Mouse (Mus musculus) kidney, embryonic 14.5 days (tissue): ENCODE results near the gene Ucp2. TPM values are rescaled to one million over a fixed set of nuclear protein-coding genes. Genes with fewer than 3 reads are reported as not detected.

Experiments
- ATAC-seq: fragments of 200-750 bp; cut with Nextera tagmentation; 2 replicates; pipeline ENCODE4 v1.8.0; 2017; ENCODE audit warnings: moderate number of reproducible peaks, mild to moderate bottlenecking, moderate TSS enrichment, moderate library complexity; ENCODE audit not compliant: low FRiP score, low TSS enrichment
- H3K27ac ChIP-seq: fragments of 300-500 bp; sonication (generic); 2 replicates; pipeline ENCODE4 v1.5.1; 2014; ENCODE audit warnings: low read depth, mild to moderate bottlenecking, low read length, moderate library complexity, mixed read lengths
- H3K27me3 ChIP-seq: fragments of 300-500 bp; sonication (generic); 2 replicates; pipeline ENCODE4 v1.6.1; 2014; ENCODE audit warnings: mild to moderate bottlenecking, low read length; ENCODE audit not compliant: control insufficient read depth, insufficient read depth
- H3K36me3 ChIP-seq: fragments of 300-500 bp; sonication (generic); 2 replicates; pipeline ENCODE4 v1.6.1; 2014; ENCODE audit warnings: low read length, mixed read lengths; ENCODE audit not compliant: control insufficient read depth, insufficient read depth
- H3K4me1 ChIP-seq: fragments of 300-500 bp; sonication (generic); 2 replicates; pipeline ENCODE4 v1.6.1; 2014; ENCODE audit warnings: low read length, mixed read lengths; ENCODE audit not compliant: control insufficient read depth, insufficient read depth
- H3K4me2 ChIP-seq: fragments of 300-500 bp; sonication (generic); replicated peaks from 2 replicates; pipeline ENCODE4 v1.6.1; 2014; ENCODE audit warnings: low read depth, mild to moderate bottlenecking, low read length
- H3K4me3 ChIP-seq: fragments of 300-500 bp; sonication (generic); 2 replicates; pipeline ENCODE4 v1.5.1; 2014; ENCODE audit warnings: mild to moderate bottlenecking, low read length
- H3K9ac ChIP-seq: fragments of 300-500 bp; sonication (generic); 2 replicates; pipeline ENCODE4 v1.6.1; 2014; ENCODE audit warnings: low read depth, mild to moderate bottlenecking, low read length, moderate library complexity
- H3K9me3 ChIP-seq: fragments of 300-500 bp; sonication (generic); 2 replicates; pipeline ENCODE4 v1.6.1; 2016; ENCODE audit warnings: low read length; ENCODE audit not compliant: control insufficient read depth
- WGBS: fragments of 180-500 bp; shearing (Covaris S2); extraction: QIAGEN DNeasy Blood & Tissue Kit; methylation state at CpG from one replicate; pipeline ENCODE4 v1.1.7; 2014; 5-methylcytosine and 5-hydroxymethylcytosine counted together
- polyA plus RNA-seq: library from polyadenylated mRNA; unstranded; fragments of >200 nt; fragmentation: Nextera tagmentation; extraction: Ambion mirVana; gene quantifications from 2 replicates; pipeline ENCODE4 v1.2.1, GENCODE M21; 2014

Ucp2 gene
- polyA plus RNA-seq, 1 experiment from 2014 or later, result 193 TPM

DNA sequence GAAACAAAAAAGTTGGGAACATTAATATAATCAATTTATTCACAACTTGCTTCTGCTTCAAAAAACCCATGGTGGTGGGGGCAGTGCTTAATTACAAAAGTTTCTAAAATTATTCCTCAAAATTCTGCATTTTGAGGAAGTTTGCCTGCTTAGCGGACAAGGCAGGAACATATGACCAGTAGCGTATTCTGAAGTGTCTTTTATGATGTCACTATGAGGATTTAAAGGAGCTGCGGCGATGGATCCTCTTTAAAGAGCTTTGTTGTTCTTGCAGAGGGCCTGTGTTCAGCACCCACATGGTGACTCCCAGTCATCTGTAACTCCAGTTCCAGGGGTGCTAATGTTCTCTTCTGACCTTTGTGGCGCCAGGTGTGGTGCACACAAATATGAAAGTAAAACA, 37.6 kb downstream of the Ucp2 start:
- H3K4me2 ChIP-seq, result no peak overlapping the region
- 93% methylated on average over 5 of the region's 5 CpGs for WGBS
- ATAC-seq, result no peak

DNA sequence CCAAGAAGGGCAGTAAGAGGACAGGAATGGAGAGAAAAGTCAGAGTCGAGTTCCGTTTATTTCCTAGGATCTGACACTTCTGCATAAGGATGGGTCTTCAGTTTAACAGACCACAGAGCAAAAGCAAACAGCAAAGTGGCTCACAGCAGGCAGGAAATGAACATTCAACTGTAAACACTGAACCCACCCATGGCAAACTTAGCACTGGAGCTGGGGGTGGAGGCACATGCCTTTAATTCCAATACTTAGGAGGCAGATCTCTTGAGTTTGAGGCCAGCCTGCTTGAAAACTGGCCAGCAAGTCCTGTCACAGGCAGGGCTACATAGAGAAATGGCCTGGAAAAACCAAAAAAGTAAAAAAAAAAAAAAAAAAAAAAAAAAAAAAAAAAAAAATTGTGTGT, 40.4 kb downstream of the Ucp2 start:
- Histone ChIP-seq H3K4me2 (no peak overlapping the region), H3K27me3 (no peaks in the 10 kb centered on the region), H3K27ac (no peak overlapping the region), H3K9me3 (no peaks in the 10 kb centered on the region), H3K4me3 (no peak overlapping the region), H3K36me3 (no peaks in the 10 kb centered on the region), H3K9ac (no peak overlapping the region), H3K4me1 (peaks cover 8% of the 10 kb centered on the region; the same call in 1 of the 2 replicates)
- ATAC-seq, result no peak
- 59% methylated on average over 2 of the region's 2 CpGs for WGBS

More for the DNA sequence above, 37.6 kb downstream of the Ucp2 start:
- Histone ChIP-seq H3K9me3 (no peaks in the 10 kb centered on the region), H3K36me3 (no peaks in the 10 kb centered on the region), H3K4me3 (no peak overlapping the region), H3K27ac (no peak overlapping the region), H3K27me3 (no peaks in the 10 kb centered on the region), H3K9ac (no peak overlapping the region), H3K4me1 (no peaks in the 10 kb centered on the region)

DNA sequence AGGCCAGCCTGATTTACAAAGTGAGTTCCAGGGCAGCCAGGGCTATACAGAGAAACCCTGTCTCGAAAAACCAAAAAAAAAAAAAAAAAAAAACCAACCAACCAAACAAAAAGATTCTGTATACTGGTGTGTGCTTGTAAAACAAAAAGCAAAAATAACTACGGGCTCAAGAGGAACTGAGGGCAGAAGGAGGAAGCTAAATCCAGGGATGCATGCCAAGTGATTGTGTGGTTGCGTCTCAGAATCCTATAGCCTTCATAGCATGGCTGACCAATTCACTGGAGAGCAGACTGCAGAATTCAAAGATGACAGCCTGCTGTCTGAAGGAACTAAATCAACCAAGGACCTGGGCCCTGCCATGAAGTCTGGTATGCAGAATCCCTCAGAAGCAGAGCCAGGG, 41.1 kb downstream of the Ucp2 start:
- no peak overlapping the region for H3K27ac ChIP-seq
- no peak overlapping the region for H3K4me3 ChIP-seq
- no peak overlapping the region for H3K9ac ChIP-seq
- no peaks in the 10 kb centered on the region for H3K27me3 ChIP-seq
- no peak for ATAC-seq
- 91% methylated on average over 3 of the region's 3 CpGs for WGBS
- peaks cover 4% of the 10 kb centered on the region for H3K36me3 ChIP-seq
- H3K9me3 ChIP-seq, result no peaks in the 10 kb centered on the region
- peaks cover 8% of the 10 kb centered on the region; the same call in 1 of the 2 replicates for H3K4me1 ChIP-seq
- H3K4me2 ChIP-seq, result no peak overlapping the region

DNA sequence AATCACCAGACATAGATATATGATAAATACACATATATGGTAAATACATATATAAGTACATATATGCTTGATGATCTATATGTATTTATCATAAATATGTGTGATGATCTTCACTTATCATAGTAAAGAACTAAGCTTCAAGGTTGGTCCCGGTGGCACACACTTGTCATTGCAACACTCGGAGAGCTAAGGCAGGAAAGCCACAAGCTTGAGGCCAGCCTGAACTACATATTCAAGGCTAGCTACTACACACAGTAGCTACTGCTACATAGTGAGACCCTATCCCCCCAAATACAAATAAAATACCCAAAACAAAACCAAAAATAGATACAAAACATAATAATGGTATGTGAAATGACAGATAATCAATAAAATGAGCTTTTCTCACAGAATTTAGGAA, 42.7 kb downstream of the Ucp2 start:
- Histone ChIP-seq H3K9ac (no peak overlapping the region), H3K27ac (no peak overlapping the region), H3K4me3 (peak overlapping the region; percentile 60), H3K9me3 (no peaks in the 10 kb centered on the region), H3K27me3 (no peaks in the 10 kb centered on the region), H3K36me3 (peaks cover 15% of the 10 kb centered on the region), H3K4me1 (peaks cover 8% of the 10 kb centered on the region; the same call in 1 of the 2 replicates), H3K4me2 (peak overlapping the region; percentile 66)
- WGBS, result 81% methylated on average over 2 of the region's 2 CpGs
- no peak for ATAC-seq

DNA sequence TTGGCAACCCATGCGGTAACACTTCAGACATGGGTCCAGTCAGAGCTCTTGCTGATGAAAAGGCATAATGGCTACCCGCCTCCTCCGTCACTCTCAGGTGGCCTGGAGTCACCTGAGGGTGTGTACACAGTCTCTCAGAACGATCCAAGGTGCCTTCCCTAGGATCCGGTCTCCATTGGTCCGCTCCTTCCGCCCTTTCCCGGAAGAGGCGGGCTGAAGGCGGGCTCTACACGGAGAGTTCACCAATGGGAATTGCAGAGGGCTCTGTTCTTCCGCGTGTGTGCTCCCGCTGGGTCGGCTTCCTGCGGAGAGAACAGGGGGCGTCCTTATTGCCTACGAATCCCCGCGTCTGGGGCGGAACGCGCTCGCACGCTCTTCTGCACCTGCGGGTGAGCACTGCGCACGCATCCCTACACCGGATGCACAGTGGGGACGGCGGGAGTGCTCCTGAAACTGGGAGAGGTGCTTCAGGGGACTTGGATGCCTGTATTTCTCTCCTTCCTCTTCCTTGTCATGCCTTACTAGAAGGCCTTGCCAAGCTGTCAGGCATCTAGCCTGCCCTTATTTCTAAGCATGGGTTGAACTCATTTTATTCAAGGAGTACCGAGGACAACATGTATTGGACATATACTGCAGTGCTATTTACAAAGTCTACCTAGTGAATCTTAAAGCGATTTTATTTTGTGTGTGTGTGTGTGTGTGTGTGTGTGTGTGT, 43.8 kb downstream of the Ucp2 start, which contains the start of gene Coa4:
Gene Coa4 (plus strand): TSS at position 268 of the 715 bp plus-strand sequence.
- Histone ChIP-seq H3K4me2 (peak within 1 kb of the TSS; percentile 66), H3K9ac (peak within 1 kb of the TSS; percentile 64), H3K9me3 (no peaks in the 10 kb centered on the region), H3K4me3 (peak within 1 kb of the TSS; percentile 60), H3K27me3 (no peaks in the 10 kb centered on the region), H3K27ac (peak within 1 kb of the TSS; percentile 76; the same call in 1 of the 2 replicates), H3K36me3 (peaks cover 15% of the 10 kb centered on the region), H3K4me1 (peaks cover 8% of the 10 kb centered on the region; the same call in 1 of the 2 replicates)
- WGBS, result 0% methylated on average over 33 of the region's 33 CpGs
- ATAC-seq, result peak; percentile 99

DNA sequence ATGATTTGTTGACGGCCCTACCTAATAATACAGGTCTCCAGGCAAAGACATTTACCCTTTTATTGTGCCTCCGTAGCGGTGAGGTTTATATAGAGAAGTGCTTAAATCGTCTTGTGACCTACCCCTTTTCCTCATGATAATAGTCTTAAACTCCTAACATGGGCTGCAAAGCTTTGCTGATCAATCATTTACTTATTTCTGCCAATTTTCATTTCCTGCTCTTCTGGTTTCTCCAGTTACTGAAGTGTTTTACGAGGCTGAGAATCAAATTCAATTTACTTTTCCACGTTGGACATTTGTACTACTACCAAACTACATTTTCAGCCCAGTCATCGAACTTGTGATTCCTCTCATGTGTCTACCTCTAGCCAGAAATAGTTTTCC, 44.4 kb downstream of the Ucp2 start:
- Histone ChIP-seq H3K27me3 (no peaks in the 10 kb centered on the region), H3K4me1 (peaks cover 8% of the 10 kb centered on the region; the same call in 1 of the 2 replicates), H3K4me2 (peak overlapping the region; percentile 66), H3K9ac (peak overlapping the region; percentile 64), H3K27ac (peak overlapping the region; percentile 76; the same call in 1 of the 2 replicates), H3K36me3 (peaks cover 15% of the 10 kb centered on the region), H3K9me3 (no peaks in the 10 kb centered on the region), H3K4me3 (peak overlapping the region; percentile 60)
- ATAC-seq, result no peak
- 29% methylated on average over 7 of the region's 7 CpGs for WGBS

- Histone ChIP-seq H3K4me3 (no peak overlapping the region), H3K9me3 (no peaks in the 10 kb centered on the region), H3K4me1 (peaks cover 8% of the 10 kb centered on the region; the same call in 1 of the 2 replicates), H3K27ac (no peak overlapping the region), H3K36me3 (peaks cover 15% of the 10 kb centered on the region), H3K4me2 (no peak overlapping the region), H3K9ac (no peak overlapping the region), H3K27me3 (no peaks in the 10 kb centered on the region)
- 94% methylated on average over 9 of the region's 9 CpGs for WGBS
- ATAC-seq, result no peak
Measured at GRCm38 (mm10) chr7:100539516-100539915, 46.4 kb downstream of the Ucp2 start.

DNA sequence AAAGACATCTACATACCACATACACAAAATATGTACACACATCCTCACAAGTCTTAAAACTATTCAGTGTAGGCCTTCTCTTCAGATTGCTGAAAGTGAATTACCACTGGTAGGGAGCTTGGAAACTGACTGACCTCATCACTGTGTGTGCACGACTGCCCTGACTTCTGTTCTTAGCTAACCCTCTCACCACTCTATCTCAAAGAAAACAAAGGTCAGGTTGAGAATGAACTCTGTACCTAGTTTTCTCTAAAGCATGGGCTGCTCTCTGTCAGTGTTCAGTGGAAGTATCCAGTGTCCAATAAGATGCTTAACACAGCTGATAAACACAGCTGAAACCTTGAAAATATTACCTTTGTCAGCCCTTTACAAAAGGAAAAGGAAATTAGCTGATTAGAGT, 51.3 kb downstream of the Ucp2 start:
- 60% methylated on average over 1 of the region's 1 CpGs for WGBS

GRCm38 (mm10) chr7:100547631-100548030, 54.5 kb downstream of the Ucp2 start:
- H3K27ac ChIP-seq, result no peak overlapping the region
- 80% methylated on average over 4 of the region's 4 CpGs for WGBS
- no peak overlapping the region for H3K9ac ChIP-seq
- no peak for ATAC-seq
- H3K4me3 ChIP-seq, result no peak overlapping the region
- no peak overlapping the region for H3K4me2 ChIP-seq
- H3K4me1 ChIP-seq, result no peaks in the 10 kb centered on the region
- H3K27me3 ChIP-seq, result no peaks in the 10 kb centered on the region
- peaks cover 11% of the 10 kb centered on the region; the same call in 1 of the 2 replicates for H3K36me3 ChIP-seq
- no peaks in the 10 kb centered on the region for H3K9me3 ChIP-seq

More for the DNA sequence above, 51.3 kb downstream of the Ucp2 start:
- H3K4me2 ChIP-seq, result no peak overlapping the region
- H3K27me3 ChIP-seq, result no peaks in the 10 kb centered on the region
- H3K27ac ChIP-seq, result no peak overlapping the region
- H3K4me3 ChIP-seq, result no peak overlapping the region
- H3K36me3 ChIP-seq, result peaks cover 16% of the 10 kb centered on the region; the same call in 1 of the 2 replicates
- no peak for ATAC-seq
- no peaks in the 10 kb centered on the region for H3K9me3 ChIP-seq
- H3K4me1 ChIP-seq, result no peaks in the 10 kb centered on the region
- H3K9ac ChIP-seq, result no peak overlapping the region
